Mouse (Mus musculus): ENCODE results near the gene Grk5. TPM values are rescaled to one million over a fixed set of nuclear protein-coding genes. Genes with fewer than 3 reads are reported as not detected.

Gene Grk5
- polyA plus RNA-seq, 1 experiment: 1.3 TPM

DNA sequence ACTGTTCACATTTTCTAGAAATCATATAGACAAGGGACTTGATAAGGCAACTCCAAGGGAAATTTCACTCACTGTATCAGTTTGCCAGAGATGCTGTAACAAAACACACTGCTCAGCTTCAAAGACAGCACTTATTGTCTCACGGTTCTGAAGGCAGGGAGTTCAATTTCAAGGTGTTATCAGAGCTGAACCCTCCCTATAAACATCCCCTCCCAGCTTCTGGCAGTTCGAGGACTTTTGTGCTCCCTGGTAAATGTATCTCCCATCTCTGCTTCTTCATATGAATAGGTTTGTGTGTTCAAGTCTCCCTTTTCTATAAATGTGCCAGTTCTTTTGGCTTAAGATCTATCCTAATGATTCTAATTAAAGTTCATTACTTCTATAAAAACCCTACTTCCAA lies 105.3 kb downstream of the Grk5 start:
- Histone ChIP-seq H3K36me3 (ENCODE audit: control insufficient read depth, insufficient read depth, low read length) (no peaks in the 10 kb centered on the region), H3K4me3 (ENCODE audit: low read depth, low read length) (no peak overlapping the region), H3K27me3 (ENCODE audit: control insufficient read depth, insufficient read depth, low read length) (no peaks in the 10 kb centered on the region), H3K27ac (ENCODE audit: insufficient read depth, low read depth, low read length) (no peak overlapping the region), H3K4me1 (ENCODE audit: control insufficient read depth, insufficient read depth, insufficient read length, low read length) (no peaks in the 10 kb centered on the region)
- TF ChIP-seq POLR2A (IDR thresholded peaks at IDR 0.05; ENCODE audit: low read depth, low read length): no peak
- 58% methylated on average over 2 of the region's 2 CpGs for WGBS

DNA sequence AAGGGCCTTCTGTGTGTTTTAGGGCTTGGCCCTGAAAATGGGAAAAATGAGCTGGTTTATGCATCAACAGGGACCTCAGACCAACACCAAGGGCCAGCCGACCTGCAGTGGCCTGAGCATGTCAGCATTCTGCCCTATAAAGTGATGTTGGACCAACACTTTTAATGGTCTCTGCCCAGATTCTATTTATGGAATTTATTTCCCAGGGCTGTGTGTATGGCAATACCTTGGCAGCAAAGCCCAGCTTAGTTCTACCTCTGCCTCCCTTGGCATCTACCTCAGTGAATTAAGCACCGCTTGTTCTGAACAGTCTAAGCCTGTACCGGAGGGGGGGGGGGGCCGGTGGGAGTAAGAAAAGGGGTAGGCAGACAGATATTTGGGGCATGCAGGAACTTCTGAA lies 108.2 kb downstream of the Grk5 start:
- 90% methylated on average over 4 of the region's 4 CpGs for WGBS
- H3K27me3 ChIP-seq (ENCODE audit: control insufficient read depth, insufficient read depth, low read length): no peaks in the 10 kb centered on the region
- no peaks in the 10 kb centered on the region for H3K4me1 ChIP-seq (ENCODE audit: control insufficient read depth, insufficient read depth, insufficient read length, low read length)
- no peak overlapping the region for H3K4me3 ChIP-seq (ENCODE audit: low read depth, low read length)
- H3K27ac ChIP-seq (ENCODE audit: insufficient read depth, low read depth, low read length): no peak overlapping the region
- no peaks in the 10 kb centered on the region for H3K36me3 ChIP-seq (ENCODE audit: control insufficient read depth, insufficient read depth, low read length)
- TF ChIP-seq CTCF (IDR thresholded peaks at IDR 0.05; ENCODE audit: extremely low read depth, insufficient read length, insufficient replicate concordance, low read depth, low read length): no peak
- TF ChIP-seq POLR2A (IDR thresholded peaks at IDR 0.05; ENCODE audit: low read depth, low read length): no peak

DNA sequence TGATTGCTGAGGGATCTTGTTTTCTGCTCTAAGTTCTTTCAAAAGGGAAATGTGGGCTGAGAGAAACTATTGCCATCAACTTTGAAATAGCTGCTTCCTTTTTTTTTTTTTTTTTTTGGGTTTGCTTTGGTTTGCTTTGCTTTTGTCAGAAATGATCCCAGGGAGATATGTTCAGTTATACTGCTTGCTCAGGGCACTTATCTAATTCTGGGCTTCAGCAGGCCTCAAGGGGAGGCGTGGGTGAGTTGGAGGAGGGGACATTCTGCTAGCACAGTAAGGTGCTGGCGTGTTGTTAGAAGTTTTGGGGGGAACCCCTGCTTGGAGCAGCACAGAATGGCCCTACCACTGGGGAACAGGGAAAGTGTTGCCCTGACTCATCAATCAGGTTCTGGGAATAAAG lies 110.1 kb downstream of the Grk5 start:
- no peak overlapping the region for H3K27ac ChIP-seq (ENCODE audit: insufficient read depth, low read depth, low read length)
- no peaks in the 10 kb centered on the region for H3K4me1 ChIP-seq (ENCODE audit: control insufficient read depth, insufficient read depth, insufficient read length, low read length)
- H3K36me3 ChIP-seq (ENCODE audit: control insufficient read depth, insufficient read depth, low read length): no peaks in the 10 kb centered on the region
- H3K4me3 ChIP-seq (ENCODE audit: low read depth, low read length): no peak overlapping the region
- TF ChIP-seq POLR2A (IDR thresholded peaks at IDR 0.05; ENCODE audit: low read depth, low read length): no peak
- TF ChIP-seq CTCF (IDR thresholded peaks at IDR 0.05; ENCODE audit: extremely low read depth, insufficient read length, insufficient replicate concordance, low read depth, low read length): no peak
- WGBS: 81% methylated on average over 2 of the region's 2 CpGs
- H3K27me3 ChIP-seq (ENCODE audit: control insufficient read depth, insufficient read depth, low read length): no peaks in the 10 kb centered on the region

DNA sequence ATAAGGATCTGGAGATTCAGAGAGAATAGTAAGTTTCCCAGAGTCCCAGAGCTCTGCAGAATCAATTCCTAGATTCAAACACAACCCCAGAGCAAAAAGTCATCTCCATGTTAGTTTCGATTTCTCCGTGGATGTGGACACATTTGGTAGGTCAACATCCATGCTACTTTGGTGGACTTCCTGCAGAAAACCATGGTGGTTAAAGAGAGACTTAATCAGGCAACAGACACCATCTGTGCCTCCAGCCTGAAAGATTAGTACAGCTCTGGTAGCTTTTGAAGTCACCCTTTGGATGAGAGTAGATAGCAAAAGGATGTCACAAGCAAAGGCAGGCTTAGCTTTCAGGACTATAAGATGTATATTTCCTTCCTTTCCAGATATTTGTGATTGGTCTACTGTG lies 111.4 kb downstream of the Grk5 start:
- H3K36me3 ChIP-seq (ENCODE audit: control insufficient read depth, insufficient read depth, low read length): no peaks in the 10 kb centered on the region
- H3K27me3 ChIP-seq (ENCODE audit: control insufficient read depth, insufficient read depth, low read length): no peaks in the 10 kb centered on the region
- no peaks in the 10 kb centered on the region for H3K4me1 ChIP-seq (ENCODE audit: control insufficient read depth, insufficient read depth, insufficient read length, low read length)
- 95% methylated on average over 2 of the region's 2 CpGs for WGBS
- no peak overlapping the region for H3K4me3 ChIP-seq (ENCODE audit: low read depth, low read length)
- H3K27ac ChIP-seq (ENCODE audit: insufficient read depth, low read depth, low read length): no peak overlapping the region
- TF ChIP-seq POLR2A (IDR thresholded peaks at IDR 0.05; ENCODE audit: low read depth, low read length) (no peak), CTCF (IDR thresholded peaks at IDR 0.05; ENCODE audit: extremely low read depth, insufficient read length, insufficient replicate concordance, low read depth, low read length) (no peak)

DNA sequence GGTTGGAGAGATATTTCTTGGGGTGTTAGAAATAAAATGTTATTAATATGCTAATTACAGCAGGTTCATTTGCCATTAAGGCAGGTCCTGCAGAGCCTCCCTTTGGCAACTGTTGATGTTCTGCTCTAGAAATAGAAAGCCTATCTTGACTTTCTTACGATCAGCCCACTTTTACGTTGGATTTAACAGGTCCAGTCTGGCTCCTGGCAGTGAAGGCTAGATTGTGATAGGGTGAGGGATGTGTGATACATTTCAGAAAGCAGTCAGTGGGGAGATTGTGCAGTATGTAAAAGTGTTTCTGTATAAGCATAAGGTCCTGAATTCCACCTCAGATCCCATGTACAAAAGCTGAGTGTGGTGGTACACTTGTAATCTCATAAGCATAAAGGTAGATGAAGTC lies 119.7 kb downstream of the Grk5 start:
- 87% methylated on average over 2 of the region's 2 CpGs for whole genome bisulfite sequencing
- Histone ChIP-seq H3K4me3 (ENCODE audit: low read depth, low read length) (no peak overlapping the region), H3K27ac (ENCODE audit: insufficient read depth, low read depth, low read length) (no peak overlapping the region), H3K4me1 (ENCODE audit: control insufficient read depth, insufficient read depth, insufficient read length, low read length) (no peaks in the 10 kb centered on the region), H3K36me3 (ENCODE audit: control insufficient read depth, insufficient read depth, low read length) (no peaks in the 10 kb centered on the region), H3K27me3 (ENCODE audit: control insufficient read depth, insufficient read depth, low read length) (no peaks in the 10 kb centered on the region)
- TF ChIP-seq POLR2A (IDR thresholded peaks at IDR 0.05; ENCODE audit: low read depth, low read length): no peak
- TF ChIP-seq CTCF (IDR thresholded peaks at IDR 0.05; ENCODE audit: extremely low read depth, insufficient read length, insufficient replicate concordance, low read depth, low read length): no peak

DNA sequence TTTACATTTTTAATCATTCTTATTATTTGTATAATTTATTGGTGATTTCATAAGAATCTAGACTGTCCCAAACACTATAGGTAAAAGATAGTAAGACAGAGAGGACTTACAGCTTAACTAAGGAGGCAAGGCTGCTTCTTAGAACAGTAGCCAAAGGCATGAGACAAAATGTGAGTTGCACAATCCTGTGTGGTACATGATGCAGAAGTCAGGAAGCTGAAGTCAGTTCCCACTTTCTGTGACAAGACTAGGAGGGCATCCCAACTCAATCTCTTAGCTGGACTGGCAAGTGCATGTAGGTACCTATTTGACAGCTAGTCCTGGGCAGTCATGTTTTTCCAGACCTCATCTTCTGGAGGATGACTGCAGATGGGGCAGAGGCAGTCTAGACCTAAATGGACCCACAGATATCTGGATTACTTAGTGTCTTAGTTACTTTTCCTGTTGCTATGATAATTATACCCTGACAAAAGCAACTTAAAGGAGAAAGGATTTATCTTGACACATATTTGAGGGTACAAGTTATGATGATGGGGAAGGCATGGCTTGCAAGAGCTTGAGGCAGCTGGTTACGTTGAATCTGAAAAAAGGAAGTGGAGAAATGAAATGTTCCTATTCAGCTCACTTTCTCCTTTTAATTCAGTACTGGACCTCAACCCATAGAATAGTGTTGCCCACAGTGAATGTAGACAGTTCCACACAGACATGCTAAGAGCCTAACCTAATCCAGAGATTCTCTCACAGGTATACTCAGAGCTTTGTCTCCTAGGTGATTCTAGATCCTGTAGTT lies 128.1 kb downstream of the Grk5 start:
- Histone ChIP-seq H3K36me3 (ENCODE audit: control insufficient read depth, insufficient read depth, low read length) (no peaks in the 10 kb centered on the region), H3K4me3 (ENCODE audit: low read depth, low read length) (no peak overlapping the region), H3K27me3 (ENCODE audit: control insufficient read depth, insufficient read depth, low read length) (no peaks in the 10 kb centered on the region), H3K27ac (ENCODE audit: insufficient read depth, low read depth, low read length) (no peak overlapping the region), H3K4me1 (ENCODE audit: control insufficient read depth, insufficient read depth, insufficient read length, low read length) (peaks cover 1% of the 10 kb centered on the region; the same call in 1 of the 2 replicates)
- WGBS: 93% methylated on average over 1 of the region's 1 CpGs
- TF ChIP-seq POLR2A (IDR thresholded peaks at IDR 0.05; ENCODE audit: low read depth, low read length) (no peak), CTCF (IDR thresholded peaks at IDR 0.05; ENCODE audit: extremely low read depth, insufficient read length, insufficient replicate concordance, low read depth, low read length) (no peak)

DNA sequence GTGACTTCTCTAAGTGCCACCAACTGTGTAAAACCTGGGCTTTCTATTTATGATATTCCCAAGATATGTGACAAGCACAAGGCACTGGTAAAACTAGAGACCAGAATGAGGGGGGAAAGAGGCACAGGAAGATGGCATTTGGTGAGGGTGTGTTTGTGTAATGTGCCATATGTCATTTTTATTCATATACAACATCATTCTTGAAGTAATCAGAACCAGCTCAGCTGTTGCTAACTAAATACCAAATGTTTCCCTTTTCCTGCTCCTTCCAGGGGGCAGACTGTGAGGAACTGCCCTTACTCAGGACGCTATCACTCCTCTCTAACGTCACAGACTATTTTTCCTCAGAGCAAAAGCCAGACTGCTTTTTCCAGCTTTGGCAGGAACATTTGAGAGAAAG lies 132.0 kb downstream of the Grk5 start:
- TF ChIP-seq POLR2A (IDR thresholded peaks at IDR 0.05; ENCODE audit: low read depth, low read length) (no peak), CTCF (IDR thresholded peaks at IDR 0.05; ENCODE audit: extremely low read depth, insufficient read length, insufficient replicate concordance, low read depth, low read length) (no peak)
- Histone ChIP-seq H3K4me3 (ENCODE audit: low read depth, low read length) (no peak overlapping the region), H3K27me3 (ENCODE audit: control insufficient read depth, insufficient read depth, low read length) (no peaks in the 10 kb centered on the region), H3K36me3 (ENCODE audit: control insufficient read depth, insufficient read depth, low read length) (no peaks in the 10 kb centered on the region), H3K4me1 (ENCODE audit: control insufficient read depth, insufficient read depth, insufficient read length, low read length) (peaks cover 1% of the 10 kb centered on the region; the same call in 1 of the 2 replicates), H3K27ac (ENCODE audit: insufficient read depth, low read depth, low read length) (no peak overlapping the region)
- WGBS: 70% methylated on average over 2 of the region's 2 CpGs

Measured in small intestine, adult 2 months (tissue).